Mouse (Mus musculus) E14TG2a.4 (cell line): ENCODE data around the gene Bmp8b.
A peak's percentile ranks its signal among the peaks of the same experiment; 100 is the strongest.

ENCODE experiments used
- H3K27me3 ChIP-seq: 2 replicates; pipeline ENCODE4 v1.6.1; 2014; ENCODE audit warnings: low read length, control low read depth; ENCODE audit not compliant: insufficient read depth
- H3K36me3 ChIP-seq: 2 replicates; pipeline ENCODE4 v1.6.1; 2014; ENCODE audit warnings: low read length, control low read depth; ENCODE audit not compliant: insufficient read depth
- H3K4me1 ChIP-seq: replicated peaks from 2 replicates; pipeline ENCODE4 v1.6.1; 2014; ENCODE audit warnings: low read depth, low read length, control low read depth
- H3K4me3 ChIP-seq: replicated peaks from 2 replicates; pipeline ENCODE4 v1.5.1; 2014; ENCODE audit warnings: mild to moderate bottlenecking, low read length
- H3K9me3 ChIP-seq: 2 replicates; pipeline ENCODE4 v1.6.1; 2014; ENCODE audit warnings: low read length, control low read depth
- CTCF ChIP-seq: conservative IDR thresholded peaks from 2 replicates; pipeline ENCODE4 v1.5.1; 2014; ENCODE audit warnings: low read length
- NANOG ChIP-seq: IDR thresholded peaks from 2 replicates; pipeline ENCODE4 v1.6.1; 2014; ENCODE audit warnings: borderline replicate concordance, low read length, mixed read lengths
- POU5F1 ChIP-seq: IDR thresholded peaks from 2 replicates; pipeline ENCODE4 v1.6.1; 2014; ENCODE audit warnings: low read length, borderline replicate concordance

The Bmp8b gene

GRCm38 (mm10) chr4:123080791-123081190 lies 24.2 kb upstream of the Bmp8b start:
- H3K36me3 ChIP-seq = no peaks in the 10 kb centered on the region
- H3K4me1 ChIP-seq = peaks cover 6% of the 10 kb centered on the region
- TF ChIP-seq POU5F1 (no peak), CTCF (no peak), NANOG (no peak)
- H3K4me3 ChIP-seq = 0 out of 2 replicates have a peak overlapping the region, but pooled peaks have one; percentile 17
- H3K27me3 ChIP-seq = peaks cover 30% of the 10 kb centered on the region
- H3K9me3 ChIP-seq = no peaks in the 10 kb centered on the region

DNA sequence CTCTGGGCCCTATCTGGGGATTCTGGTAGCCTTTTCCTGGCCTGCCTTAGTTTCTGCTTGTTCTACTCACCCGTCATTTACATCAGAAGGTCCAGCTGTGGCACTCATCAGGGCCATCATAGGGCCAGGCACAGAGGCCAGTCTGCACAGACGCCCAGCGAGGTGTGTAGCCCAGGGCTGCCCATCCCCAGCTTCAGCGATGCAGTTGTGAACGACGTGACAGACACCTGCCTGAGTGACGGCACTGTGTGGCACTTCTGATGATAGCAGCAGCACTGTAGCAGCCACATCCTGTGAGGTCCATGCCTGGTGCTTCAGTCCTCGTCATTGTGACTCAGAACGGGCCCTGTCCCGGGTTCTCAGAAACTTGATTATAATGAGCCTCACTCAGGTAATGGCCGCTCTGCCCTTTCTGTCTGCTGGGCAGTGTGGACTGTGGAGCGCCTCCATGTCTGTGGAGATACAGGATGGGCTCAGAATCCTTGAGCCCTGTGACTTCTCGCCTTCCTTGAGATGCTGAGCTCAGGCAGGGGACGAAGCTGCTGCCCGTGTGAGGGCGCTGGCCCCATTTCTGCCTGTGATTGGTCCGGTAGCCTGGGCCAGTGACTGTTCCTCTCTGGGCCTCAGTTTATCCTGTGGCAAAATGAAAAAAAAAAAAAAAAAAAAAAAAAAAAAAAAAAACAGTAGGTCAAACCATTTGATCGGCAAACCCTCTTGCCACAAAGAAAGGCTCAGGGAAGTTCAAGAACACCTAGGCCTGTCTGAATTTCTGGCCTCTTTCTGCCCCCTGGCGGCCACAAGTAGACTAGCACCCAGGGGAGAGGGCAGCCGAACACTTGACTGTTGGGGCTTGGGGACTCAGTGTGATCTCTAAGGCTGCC lies 22.4 kb upstream of the Bmp8b start:
- peaks cover 30% of the 10 kb centered on the region for H3K27me3 ChIP-seq
- no peak overlapping the region for H3K4me3 ChIP-seq
- no peaks in the 10 kb centered on the region for H3K9me3 ChIP-seq
- no peaks in the 10 kb centered on the region for H3K36me3 ChIP-seq
- H3K4me1 ChIP-seq = peaks cover 6% of the 10 kb centered on the region
- TF ChIP-seq CTCF (peak; percentile 86), NANOG (no peak), POU5F1 (no peak)

DNA sequence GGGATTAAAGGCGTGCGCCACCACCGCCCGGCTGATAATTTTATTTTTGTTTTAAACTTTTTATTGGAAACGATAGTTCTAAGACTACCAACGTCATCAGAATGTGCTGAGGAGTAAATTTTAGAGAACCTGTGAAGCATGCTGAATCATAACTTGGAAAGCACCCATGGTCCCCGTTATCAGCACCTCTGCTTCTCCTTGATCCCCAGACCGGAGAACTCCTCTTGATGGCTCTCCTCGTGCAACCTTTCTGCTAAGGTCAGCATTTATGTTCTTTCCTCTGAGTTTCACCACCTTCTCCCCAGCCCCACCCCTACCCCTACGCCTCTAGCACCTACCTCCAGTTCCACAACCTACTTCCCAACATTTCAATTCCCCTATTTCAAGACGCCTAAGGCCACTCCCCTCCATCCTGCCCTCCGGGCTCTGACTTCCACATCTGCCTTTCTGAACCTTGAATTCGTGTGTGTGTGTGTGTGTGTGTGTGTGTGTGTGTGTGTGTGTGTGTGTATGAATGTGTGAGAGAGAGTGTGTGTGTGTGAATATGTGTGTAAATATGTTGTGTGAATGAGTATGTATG lies 21.6 kb upstream of the Bmp8b start:
- Histone ChIP-seq H3K4me1 (peaks cover 6% of the 10 kb centered on the region), H3K9me3 (no peaks in the 10 kb centered on the region), H3K27me3 (peaks cover 27% of the 10 kb centered on the region), H3K4me3 (no peak overlapping the region), H3K36me3 (no peaks in the 10 kb centered on the region)
- no peak for TF ChIP-seq CTCF
- no peak for TF ChIP-seq NANOG
- no peak for TF ChIP-seq POU5F1

GRCm38 (mm10) chr4:123085290-123085689 lies 19.7 kb upstream of the Bmp8b start:
- Histone ChIP-seq H3K4me3 (no peak overlapping the region), H3K36me3 (no peaks in the 10 kb centered on the region), H3K9me3 (no peaks in the 10 kb centered on the region), H3K4me1 (peaks cover 6% of the 10 kb centered on the region), H3K27me3 (peaks cover 17% of the 10 kb centered on the region)
- TF ChIP-seq CTCF (no peak), NANOG (no peak), POU5F1 (no peak)

GRCm38 (mm10) chr4:123086381-123086780 lies 18.6 kb upstream of the Bmp8b start:
- H3K4me1 ChIP-seq = peaks cover 6% of the 10 kb centered on the region
- no peaks in the 10 kb centered on the region for H3K9me3 ChIP-seq
- TF ChIP-seq POU5F1 = no peak
- TF ChIP-seq CTCF = peak; percentile 40
- no peak for TF ChIP-seq NANOG
- H3K27me3 ChIP-seq = peaks cover 9% of the 10 kb centered on the region
- no peak overlapping the region for H3K4me3 ChIP-seq
- H3K36me3 ChIP-seq = no peaks in the 10 kb centered on the region

GRCm38 (mm10) chr4:123092621-123093020 lies 12.3 kb upstream of the Bmp8b start:
- no peak overlapping the region for H3K4me3 ChIP-seq
- H3K9me3 ChIP-seq = no peaks in the 10 kb centered on the region
- peaks cover 5% of the 10 kb centered on the region for H3K27me3 ChIP-seq
- no peaks in the 10 kb centered on the region for H3K36me3 ChIP-seq
- TF ChIP-seq CTCF (no peak), POU5F1 (no peak)
- peaks cover 12% of the 10 kb centered on the region for H3K4me1 ChIP-seq

GRCm38 (mm10) chr4:123093064-123093776 lies 11.7 kb upstream of the Bmp8b start:
- no peak for TF ChIP-seq NANOG
- no peak for TF ChIP-seq CTCF
- Histone ChIP-seq H3K36me3 (no peaks in the 10 kb centered on the region), H3K4me3 (peak overlapping the region; percentile 30; the same call in 1 of the 2 replicates), H3K27me3 (peaks cover 5% of the 10 kb centered on the region), H3K4me1 (peaks cover 12% of the 10 kb centered on the region), H3K9me3 (no peaks in the 10 kb centered on the region)

GRCm38 (mm10) chr4:123093869-123094268 lies 11.1 kb upstream of the Bmp8b start:
- no peak for TF ChIP-seq NANOG
- TF ChIP-seq POU5F1 = no peak
- TF ChIP-seq CTCF = no peak
- H3K9me3 ChIP-seq = no peaks in the 10 kb centered on the region
- H3K27me3 ChIP-seq = peaks cover 5% of the 10 kb centered on the region

More at GRCm38 (mm10) chr4:123093869-123094268, 11.1 kb upstream of the Bmp8b start:
- H3K4me3 ChIP-seq = no peak overlapping the region
- peaks cover 12% of the 10 kb centered on the region for H3K4me1 ChIP-seq
- no peaks in the 10 kb centered on the region for H3K36me3 ChIP-seq
